Mouse (Mus musculus): ENCODE measurements around the gene Edar.

The Edar gene

GRCm38 (mm10) chr10:58675533-58675932 lies at the start of gene Edar:
TSS of gene Edar (minus strand) at chr10:58675654.
- 9% methylated on average over 20 of the region's 20 CpGs for WGBS

DNA sequence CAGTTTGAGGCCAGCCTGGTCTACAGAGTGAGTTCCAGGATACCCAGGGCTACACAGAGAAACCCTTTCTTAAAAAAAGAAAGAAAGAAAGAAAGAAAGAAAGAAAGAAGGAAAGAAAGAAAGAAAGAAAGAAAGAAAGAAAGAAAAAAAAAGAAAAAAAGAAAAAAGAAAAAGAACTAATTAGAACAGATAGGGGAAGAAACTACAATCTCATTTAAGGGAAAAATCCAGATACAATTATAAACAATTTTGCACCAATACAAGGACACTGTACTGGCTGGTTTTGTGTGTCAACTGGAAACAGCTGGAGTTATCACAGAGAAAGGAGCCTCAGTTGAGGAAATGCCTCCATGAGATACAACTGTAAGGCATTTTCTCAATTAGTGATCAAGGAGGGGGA lies 42.7 kb upstream of the Edar start, which contains the start of gene Gm17542:
Gm17542 (minus strand) TSS at position 101 of the 400 bp plus-strand sequence.

GRCm38 (mm10) chr10:58714789-58715148 lies 39.3 kb upstream of the Edar start:
- WGBS: 65% methylated on average over 3 of the region's 3 CpGs

- 24% methylated on average over 24 of the region's 24 CpGs for WGBS
These were observed 38.7 kb upstream of the Edar start for GRCm38 (mm10) chr10:58713855-58714788.

- 82% methylated on average over 7 of the region's 7 CpGs for WGBS
These were observed 37.8 kb upstream of the Edar start for GRCm38 (mm10) chr10:58713225-58713624.

- WGBS: 87% methylated on average over 4 of the region's 4 CpGs
These were observed 33.6 kb upstream of the Edar start for GRCm38 (mm10) chr10:58709021-58709420.

GRCm38 (mm10) chr10:58700578-58700977 lies 25.1 kb upstream of the Edar start:
- WGBS: 57% methylated on average over 6 of the region's 6 CpGs

DNA sequence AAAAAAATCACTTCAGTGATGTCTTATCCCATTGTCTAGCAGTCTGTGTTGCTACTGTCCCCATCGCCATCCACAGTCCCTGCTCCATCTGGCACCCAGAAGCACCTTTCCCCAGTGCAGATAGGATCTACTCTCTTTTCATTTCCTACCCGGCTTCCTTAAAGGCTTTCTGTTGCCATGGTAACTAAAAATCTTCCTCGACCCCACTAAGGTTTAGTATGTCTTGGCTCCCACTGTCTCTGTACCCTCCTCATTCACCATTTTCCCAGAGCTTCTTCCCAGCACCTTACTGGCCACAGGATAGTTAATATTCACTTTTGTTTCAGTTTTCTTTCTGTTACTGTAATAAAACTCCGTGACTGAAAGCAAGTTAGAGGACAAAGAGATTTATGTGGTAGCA lies 24.7 kb upstream of the Edar start:
- WGBS: 16% methylated on average over 4 of the region's 4 CpGs

- 61% methylated on average over 4 of the region's 4 CpGs for WGBS
These were observed 23.5 kb upstream of the Edar start for GRCm38 (mm10) chr10:58698955-58699354.

GRCm38 (mm10) chr10:58691051-58691450 lies 15.6 kb upstream of the Edar start:
- WGBS: 89% methylated on average over 6 of the region's 7 CpGs

DNA sequence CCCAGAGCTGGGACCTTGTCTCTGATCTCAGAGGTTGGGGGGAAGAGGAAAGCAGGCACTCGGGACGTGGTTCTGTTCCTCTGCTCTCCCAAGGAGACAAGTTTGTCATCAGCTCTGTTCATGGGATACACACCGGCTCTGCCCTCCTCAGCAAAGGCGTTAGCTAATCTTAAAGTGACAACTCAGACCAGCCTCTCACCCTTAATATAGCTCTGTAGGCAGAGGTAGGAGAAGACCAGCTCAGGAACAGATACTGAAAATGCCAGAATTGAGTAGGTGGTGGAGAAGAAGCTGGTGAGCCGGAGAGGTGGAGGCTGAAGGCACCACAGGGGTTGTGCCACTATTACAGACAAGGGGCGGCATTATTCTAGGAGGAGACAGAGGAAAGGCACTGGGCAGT lies 3.8 kb upstream of the Edar start:
- 64% methylated on average over 6 of the region's 6 CpGs for WGBS

GRCm38 (mm10) chr10:58673278-58674061 lies 2.0 kb downstream of the Edar start:
- 18% methylated on average over 15 of the region's 15 CpGs for WGBS

GRCm38 (mm10) chr10:58672557-58673277 lies 2.7 kb downstream of the Edar start:
- 59% methylated on average over 10 of the region's 10 CpGs for WGBS

GRCm38 (mm10) chr10:58663868-58664267 lies 11.6 kb downstream of the Edar start:
- 68% methylated on average over 5 of the region's 5 CpGs for WGBS

- 66% methylated on average over 6 of the region's 6 CpGs for WGBS
These were observed 12.0 kb downstream of the Edar start for GRCm38 (mm10) chr10:58663417-58663816.

DNA sequence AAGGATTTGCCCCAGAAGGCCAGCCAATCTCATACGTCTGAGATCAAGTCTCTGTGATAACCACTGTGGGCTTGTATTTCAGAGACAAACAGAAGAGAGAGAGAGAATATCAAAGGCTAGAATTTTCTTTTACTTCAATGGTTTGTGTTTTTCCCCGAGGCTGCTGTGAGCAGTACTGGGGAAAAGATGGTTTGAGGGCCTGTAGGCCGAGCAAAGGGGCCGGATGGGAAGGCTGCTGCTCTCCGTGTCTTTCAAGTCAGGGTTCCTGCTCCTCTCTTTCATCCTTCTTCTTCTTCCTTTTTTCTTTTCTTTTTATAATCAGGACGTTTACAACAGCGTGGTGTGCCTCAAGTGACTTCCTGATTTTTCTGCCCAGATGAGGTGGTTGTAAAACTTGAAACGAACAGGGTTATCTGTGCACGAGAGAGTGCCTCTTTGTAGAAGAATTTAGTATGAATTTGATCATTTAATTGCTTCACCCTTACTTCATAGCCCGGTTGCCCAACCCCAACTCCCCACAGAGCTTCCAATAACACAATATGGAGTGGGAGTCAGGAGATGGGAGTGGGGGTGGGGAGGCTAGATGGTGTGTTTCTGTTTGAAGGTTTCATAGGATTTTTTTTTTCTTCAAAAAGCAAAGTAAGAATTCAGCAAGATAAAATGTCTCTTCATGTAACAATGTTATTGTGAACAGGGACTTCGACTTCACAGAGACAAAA lies 16.0 kb downstream of the Edar start:
- WGBS: 80% methylated on average over 11 of the region's 11 CpGs

DNA sequence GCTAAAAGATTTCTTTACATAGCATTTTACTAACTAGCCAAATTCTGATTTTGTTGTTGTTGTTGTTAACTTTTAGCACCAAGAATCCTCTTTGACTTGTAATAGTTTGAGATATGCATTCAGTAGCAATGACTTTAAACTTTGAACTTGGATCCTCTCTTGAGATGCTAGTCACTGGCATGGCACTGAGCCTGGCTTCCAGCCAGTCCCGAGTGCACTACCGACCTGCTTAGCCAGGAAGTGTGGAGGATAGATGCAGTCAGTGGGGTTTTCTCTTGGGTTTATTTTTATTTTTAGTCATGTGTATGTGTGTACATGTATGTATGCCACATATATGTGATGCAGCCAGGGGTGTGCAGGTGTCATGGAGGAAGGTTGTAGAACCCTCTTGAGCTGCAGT lies 17.7 kb downstream of the Edar start:
- 27% methylated on average over 2 of the region's 2 CpGs for WGBS

DNA sequence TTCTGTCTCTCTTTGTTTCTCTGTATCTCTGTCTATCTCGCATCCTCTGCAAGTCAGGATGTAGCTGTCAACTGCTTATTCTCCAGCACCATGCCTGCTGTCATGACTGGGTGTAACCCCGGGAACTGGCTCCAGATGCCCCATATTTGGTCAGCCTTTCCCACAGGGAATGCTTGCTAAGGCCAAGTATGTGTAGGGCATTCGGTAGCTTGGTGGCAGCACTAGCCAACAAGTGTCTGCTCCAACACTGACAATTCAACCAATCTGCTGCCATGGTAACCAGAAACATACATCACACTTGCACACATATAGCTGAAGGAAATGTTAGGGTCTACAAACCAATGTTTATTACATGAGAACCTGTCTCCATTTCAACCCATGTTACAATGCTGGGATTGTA lies 21.8 kb downstream of the Edar start:
- WGBS: 78% methylated on average over 3 of the region's 3 CpGs

- 53% methylated on average over 10 of the region's 10 CpGs for WGBS
These were observed 22.7 kb downstream of the Edar start for GRCm38 (mm10) chr10:58652418-58653394.

DNA sequence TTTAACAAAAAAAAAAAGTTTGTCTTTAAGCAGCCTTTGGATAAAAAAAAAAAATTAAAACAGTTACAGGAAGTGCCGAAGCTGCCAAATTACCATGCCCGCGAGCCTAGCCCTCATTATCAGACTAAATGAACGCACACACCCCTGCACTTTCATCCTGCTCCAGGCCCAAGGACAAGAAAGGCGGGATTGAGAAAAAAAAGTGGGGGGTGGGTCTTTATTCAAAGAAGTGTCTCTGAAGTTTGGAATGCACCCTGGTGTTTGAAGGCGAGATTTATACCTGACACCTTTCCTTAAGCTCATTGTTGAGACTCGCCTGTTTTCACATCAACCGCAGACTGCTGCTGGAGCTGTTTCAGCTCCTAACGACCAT lies 23.4 kb downstream of the Edar start:
- WGBS: 29% methylated on average over 9 of the region's 9 CpGs

Measured in cerebral cortex, adult 2 months (tissue).